ENCODE assay signal across 8 mouse cellular contexts in the genomic region with DNA sequence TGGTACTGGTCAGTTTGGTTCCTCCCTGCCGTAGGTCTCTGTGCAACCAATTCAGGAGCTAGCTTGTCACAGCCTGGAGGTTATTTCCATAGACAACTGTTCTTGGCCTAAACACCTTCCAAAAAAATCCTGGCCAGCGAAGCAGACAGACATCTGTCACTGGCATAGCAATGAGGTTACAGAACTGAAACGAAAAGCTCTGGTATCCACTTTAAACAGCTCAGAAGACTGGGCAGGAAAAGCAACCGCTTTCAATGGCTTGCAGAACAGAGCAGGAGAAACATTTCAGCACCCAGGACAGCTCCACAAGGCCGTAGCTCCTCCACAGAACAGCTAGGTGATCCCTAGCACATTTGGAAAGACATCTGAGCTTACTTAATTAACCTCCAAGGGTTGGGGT.
A peak's percentile ranks its signal among the peaks of the same experiment; 100 is the strongest.
DNase-seq lines count a peak whose midpoint lies in the region; TF ChIP-seq lines count a peak whose summit lies in the region.

No protein-coding gene starts in this region.

- peak; percentile 18 to 34 for DNase-seq in heart, adult 2 months
- no peak for DNase-seq in heart, adult 9 months (ENCODE audit: low spot score in 2 of 2)
- peak; percentile 63 for DNase-seq in urinary bladder, postnatal 14 days (ENCODE audit: low spot score)
- DNase-seq in urinary bladder, adult 2 months (ENCODE audit: low spot score): no peak
- DNase-seq in embryo, embryonic 9.5 days (ENCODE audit: extremely low spot score): peak; percentile 60
- DNase-seq in liver, adult 2 months (ENCODE audit: extremely low read depth, low read depth, low spot score): peak; percentile 7
- DNase-seq in testis, postnatal 14 days (ENCODE audit: low spot score): peak; percentile 24
- DNase-seq in left cerebral cortex, postnatal 36 days (ENCODE audit: low spot score in 2 of 2): no peak

- TF ChIP-seq POLR2A in heart, adult 2 months (IDR thresholded peaks at IDR 0.05; ENCODE audit: insufficient read depth, low read depth, low read length): no peak
- TF ChIP-seq POLR2A in liver, adult 2 months (IDR thresholded peaks at IDR 0.05; ENCODE audit: extremely low read depth, insufficient read depth, low read length): no peak

- no peaks in the 10 kb centered on the region for H3K79me2 ChIP-seq in heart, adult 2 months (replicated peaks; ENCODE audit: control insufficient read depth, insufficient read depth, low read length)
- no peaks in the 10 kb centered on the region for H3K79me2 ChIP-seq in liver, adult 2 months (ENCODE audit: control insufficient read depth, insufficient read depth, low read length)

- TF ChIP-seq EP300 in heart, adult 2 months (IDR thresholded peaks at IDR 0.05; ENCODE audit: insufficient read depth, low read depth, low read length): no peak

- WGBS in heart, adult 2 months: 31% methylated on average over 5 of the region's 5 CpGs
- 33% methylated on average over 5 of the region's 5 CpGs for WGBS in liver, adult 2 months

- H3K36me3 ChIP-seq in heart, adult 2 months (ENCODE audit: control insufficient read depth, insufficient read depth, low read length): no peaks in the 10 kb centered on the region
- no peaks in the 10 kb centered on the region for H3K36me3 ChIP-seq in liver, adult 2 months (ENCODE audit: control insufficient read depth, insufficient read depth, low read length)

- peaks cover 7% of the 10 kb centered on the region for H3K4me1 ChIP-seq in heart, adult 2 months (ENCODE audit: control insufficient read depth, insufficient read depth, low read length)
- no peaks in the 10 kb centered on the region for H3K4me1 ChIP-seq in liver, adult 2 months (ENCODE audit: control insufficient read depth, insufficient read depth, low read length)

- intact Hi-C loops in heart, adult 2 months (cut with DNase I): no loop called here
- intact Hi-C loops in left cerebral cortex, postnatal 36 days (cut with DNase I): loop anchor here (5.0 kb wide), 2 partner anchors 64 to 141 kb away; no protein-coding TSS in a partner anchor

- H3K27me3 ChIP-seq in heart, adult 2 months (ENCODE audit: control insufficient read depth, insufficient read depth, low read length): no peaks in the 10 kb centered on the region
- H3K27me3 ChIP-seq in liver, adult 2 months (ENCODE audit: control insufficient read depth, insufficient read depth, low read length): no peaks in the 10 kb centered on the region

- no peak for TF ChIP-seq CTCF in heart, adult 2 months (IDR thresholded peaks at IDR 0.05)
- TF ChIP-seq CTCF in liver, adult 2 months (IDR thresholded peaks at IDR 0.05; ENCODE audit: low read depth, low read length): no peak

- no peak overlapping the region for H3K9ac ChIP-seq in heart, adult 2 months (ENCODE audit: low read depth, low read length)
- no peak overlapping the region for H3K9ac ChIP-seq in liver, adult 2 months (ENCODE audit: low read depth, low read length)

- H3K27ac ChIP-seq in heart, adult 2 months: no peak overlapping the region
- H3K27ac ChIP-seq in liver, adult 2 months (replicated peaks; ENCODE audit: insufficient read depth, low read depth, low read length): no peak overlapping the region

- no peak overlapping the region for H3K4me3 ChIP-seq in heart, adult 2 months
- H3K4me3 ChIP-seq in liver, adult 2 months (ENCODE audit: insufficient read depth, low read depth, low read length): no peak overlapping the region

Comparison
In these comparisons a context has a peak if more than half of its experiments do, and no peak if none do; other contexts are left out.
1. DNase-seq: peak in heart, adult 2 months (2 of 2), urinary bladder, postnatal 14 days (single experiment), embryo, embryonic 9.5 days (single experiment), liver, adult 2 months (single experiment) and testis, postnatal 14 days (single experiment); none in heart, adult 9 months (0 of 2), urinary bladder, adult 2 months (single experiment) and left cerebral cortex, postnatal 36 days (0 of 2).